Mouse (Mus musculus) liver, embryonic 16.5 days (tissue): ENCODE data around the gene Utp14a. TPM values are rescaled to one million over a fixed set of nuclear protein-coding genes. Genes with fewer than 3 reads are reported as not detected.

Experiments
- ATAC-seq: fragments of 200-750 bp; cut with Nextera tagmentation; 2 replicates; pipeline ENCODE4 v1.8.0; 2017; ENCODE audit warnings: low read depth, mild to moderate bottlenecking, moderate number of reproducible peaks, moderate library complexity
- H3K27ac ChIP-seq: fragments of 300-500 bp; sonication (generic); 2 replicates; pipeline ENCODE4 v1.5.1; 2014; ENCODE audit warnings: mild to moderate bottlenecking, low read length
- H3K27me3 ChIP-seq: fragments of 300-500 bp; sonication (generic); 2 replicates; pipeline ENCODE4 v1.6.1; 2014; ENCODE audit warnings: low read depth, low read length, mixed read lengths; ENCODE audit not compliant: control insufficient read depth, insufficient read depth
- H3K36me3 ChIP-seq: fragments of 300-500 bp; sonication (generic); 2 replicates; pipeline ENCODE4 v1.6.1; 2014; ENCODE audit warnings: mild to moderate bottlenecking; ENCODE audit not compliant: control insufficient read depth, insufficient read depth
- H3K4me1 ChIP-seq: fragments of 300-500 bp; sonication (generic); 2 replicates; pipeline ENCODE4 v1.6.1; 2014; ENCODE audit warnings: low read depth, low read length, mixed read lengths; ENCODE audit not compliant: control insufficient read depth
- H3K4me2 ChIP-seq: fragments of 300-500 bp; sonication (generic); 2 replicates; pipeline ENCODE4 v1.6.1; 2014; ENCODE audit warnings: low read depth, low read length, mixed read lengths
- H3K4me3 ChIP-seq: fragments of 300-500 bp; sonication (generic); 2 replicates; pipeline ENCODE4 v1.5.1; 2014; ENCODE audit warnings: low read depth, mild to moderate bottlenecking, low read length
- H3K9ac ChIP-seq: fragments of 300-500 bp; sonication (generic); 2 replicates; pipeline ENCODE4 v1.6.1; 2014; ENCODE audit warnings: low read depth, low read length
- H3K9me3 ChIP-seq: fragments of 300-500 bp; sonication (generic); replicated peaks from 2 replicates; pipeline ENCODE4 v1.6.1; 2016; ENCODE audit warnings: low read length; ENCODE audit not compliant: control insufficient read depth
- WGBS: fragments of 180-500 bp; shearing (Covaris S2); extraction: QIAGEN DNeasy Blood & Tissue Kit; methylation state at CpG from one replicate; pipeline ENCODE4 v1.1.7; 2014; ENCODE audit not compliant: insufficient replicate concordance; 5-methylcytosine and 5-hydroxymethylcytosine counted together
- polyA plus RNA-seq: library from polyadenylated mRNA; unstranded; fragments of >200 nt; fragmentation: Nextera tagmentation; extraction: Ambion mirVana; gene quantifications from 2 replicates; pipeline ENCODE4 v1.2.1, GENCODE M21; 2015

The Utp14a gene
- polyA plus RNA-seq, 1 experiment from 2014 or later, result 5.5 TPM

DNA sequence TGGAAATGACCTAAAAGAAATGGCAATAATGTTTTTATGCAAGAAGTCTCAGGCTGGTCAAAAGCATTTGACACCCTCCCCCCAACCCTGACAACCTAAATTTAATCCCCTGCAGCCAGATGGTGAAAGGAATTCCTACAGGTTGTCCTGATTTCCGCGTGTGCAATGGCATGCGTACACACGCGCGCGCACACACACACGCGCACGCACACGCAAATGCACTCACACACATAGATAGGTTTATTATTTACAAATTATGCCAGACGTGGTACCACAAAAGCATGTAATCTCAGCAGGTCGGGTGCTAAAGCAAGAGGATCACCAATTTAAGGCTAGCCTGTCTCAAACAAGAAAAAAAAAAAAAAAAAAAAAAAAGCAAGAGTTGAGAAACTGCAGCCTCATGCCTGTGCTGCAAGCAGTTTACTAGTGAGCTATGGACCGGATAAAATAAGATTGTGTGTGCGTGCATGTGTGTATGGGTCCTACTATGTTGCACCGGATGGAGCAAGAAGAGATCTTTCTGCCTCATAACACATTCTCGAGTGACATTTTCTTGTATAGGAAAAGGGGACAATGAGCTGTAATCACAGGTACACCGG is 733 bp upstream of the Utp14a start:
- peak overlapping the region; percentile 69 for H3K4me3 ChIP-seq
- peak; percentile 54 for ATAC-seq
- peak overlapping the region; percentile 67 for H3K9ac ChIP-seq
- WGBS, result 18% methylated on average over 18 of the region's 18 CpGs
- no peaks in the 10 kb centered on the region; the same call in 1 of the 2 replicates for H3K4me1 ChIP-seq
- H3K9me3 ChIP-seq, result no peaks in the 10 kb centered on the region
- no peaks in the 10 kb centered on the region for H3K27me3 ChIP-seq
- H3K4me2 ChIP-seq, result peak overlapping the region; percentile 77
- no peaks in the 10 kb centered on the region for H3K36me3 ChIP-seq
- H3K27ac ChIP-seq, result peak overlapping the region; percentile 87

GRCm38 (mm10) chrX:48257011-48257410 is 349 bp downstream of the Utp14a start:
- peak overlapping the region; percentile 66 for H3K4me2 ChIP-seq
- H3K4me1 ChIP-seq, result no peaks in the 10 kb centered on the region; the same call in 1 of the 2 replicates
- ATAC-seq, result no peak
- H3K36me3 ChIP-seq, result no peaks in the 10 kb centered on the region
- no peaks in the 10 kb centered on the region for H3K9me3 ChIP-seq
- WGBS, result 10% methylated on average over 16 of the region's 16 CpGs
- H3K27ac ChIP-seq, result peak overlapping the region; percentile 56; the same call in 1 of the 2 replicates
- H3K9ac ChIP-seq, result peak overlapping the region; percentile 56
- H3K27me3 ChIP-seq, result no peaks in the 10 kb centered on the region
- peak overlapping the region; percentile 69 for H3K4me3 ChIP-seq

- 71% methylated on average over 4 of the region's 4 CpGs for WGBS
- ATAC-seq, result no peak
- no peaks in the 10 kb centered on the region for H3K27me3 ChIP-seq
Measured at GRCm38 (mm10) chrX:48271671-48272070, 15.0 kb downstream of the Utp14a start.

GRCm38 (mm10) chrX:48274634-48275033 is 18.0 kb downstream of the Utp14a start:
- H3K27me3 ChIP-seq, result no peaks in the 10 kb centered on the region
- no peaks in the 10 kb centered on the region; the same call in 1 of the 2 replicates for H3K4me1 ChIP-seq
- 68% methylated on average over 10 of the region's 10 CpGs for WGBS
- no peaks in the 10 kb centered on the region for H3K36me3 ChIP-seq
- no peak overlapping the region for H3K9ac ChIP-seq
- no peak for ATAC-seq
- no peak overlapping the region for H3K4me3 ChIP-seq
- no peak overlapping the region for H3K27ac ChIP-seq
- H3K9me3 ChIP-seq, result no peaks in the 10 kb centered on the region
- no peak overlapping the region for H3K4me2 ChIP-seq

More at GRCm38 (mm10) chrX:48271671-48272070, 15.0 kb downstream of the Utp14a start:
- H3K27ac ChIP-seq, result no peak overlapping the region
- no peak overlapping the region for H3K4me3 ChIP-seq
- H3K36me3 ChIP-seq, result no peaks in the 10 kb centered on the region
- no peaks in the 10 kb centered on the region for H3K9me3 ChIP-seq
- H3K4me2 ChIP-seq, result no peak overlapping the region
- H3K4me1 ChIP-seq, result no peaks in the 10 kb centered on the region
- no peak overlapping the region for H3K9ac ChIP-seq

GRCm38 (mm10) chrX:48278103-48278502 is 21.4 kb downstream of the Utp14a start:
- Histone ChIP-seq H3K27me3 (no peaks in the 10 kb centered on the region), H3K27ac (no peak overlapping the region), H3K4me3 (no peak overlapping the region), H3K4me1 (no peaks in the 10 kb centered on the region; the same call in 1 of the 2 replicates), H3K4me2 (no peak overlapping the region), H3K9me3 (no peaks in the 10 kb centered on the region), H3K36me3 (no peaks in the 10 kb centered on the region), H3K9ac (no peak overlapping the region)
- ATAC-seq, result no peak
- WGBS, result 44% methylated on average over 3 of the region's 3 CpGs

- H3K36me3 ChIP-seq, result no peaks in the 10 kb centered on the region
- H3K4me3 ChIP-seq, result peak overlapping the region; percentile 65
- no peaks in the 10 kb centered on the region; the same call in 1 of the 2 replicates for H3K27me3 ChIP-seq
- H3K9ac ChIP-seq, result peak overlapping the region; percentile 72
- no peaks in the 10 kb centered on the region for H3K9me3 ChIP-seq
- H3K4me2 ChIP-seq, result peak overlapping the region; percentile 82
- H3K4me1 ChIP-seq, result peaks cover 26% of the 10 kb centered on the region
- ATAC-seq, result peak; percentile 77
- H3K27ac ChIP-seq, result peak overlapping the region; percentile 97
- WGBS, result 18% methylated on average over 28 of the region's 37 CpGs
Measured at GRCm38 (mm10) chrX:48284386-48285005, 27.8 kb downstream of the Utp14a start.

DNA sequence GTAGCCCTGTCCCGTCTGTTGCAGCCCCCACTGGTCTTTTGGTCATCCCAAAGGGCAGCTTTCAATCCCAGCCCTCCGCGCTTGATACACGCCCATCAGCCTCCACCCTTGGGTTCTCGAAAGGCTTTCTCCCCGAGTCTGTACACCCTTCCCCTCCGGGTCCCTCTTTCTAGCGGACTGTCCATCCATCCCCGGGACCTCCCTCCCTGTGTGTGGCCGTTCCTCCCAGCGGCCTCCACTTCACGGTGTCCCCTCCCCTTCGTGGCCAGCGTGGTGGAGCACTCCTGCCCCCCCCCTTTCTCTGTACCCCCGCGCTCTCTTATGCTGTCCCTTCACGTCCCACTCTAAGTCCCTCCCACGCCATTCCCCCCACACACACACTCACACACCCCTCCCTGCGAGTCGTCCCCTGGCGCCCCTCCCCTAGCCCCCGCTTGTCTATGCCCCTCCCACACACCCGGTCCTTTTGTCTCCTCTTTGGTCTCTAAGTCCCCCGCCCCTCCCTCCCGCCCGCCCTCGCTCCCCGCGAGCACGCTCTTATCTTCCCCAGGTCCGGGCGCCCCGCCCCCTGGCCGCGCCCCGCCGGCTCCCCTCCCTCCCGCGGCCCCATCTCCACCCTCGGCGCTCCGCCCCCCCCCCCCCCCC is 28.5 kb downstream of the Utp14a start:
- Histone ChIP-seq H3K27me3 (no peaks in the 10 kb centered on the region; the same call in 1 of the 2 replicates), H3K27ac (peak overlapping the region; percentile 97), H3K9ac (peak overlapping the region; percentile 72), H3K9me3 (no peaks in the 10 kb centered on the region), H3K4me2 (peak overlapping the region; percentile 82), H3K4me1 (peaks cover 26% of the 10 kb centered on the region), H3K4me3 (peak overlapping the region; percentile 65), H3K36me3 (no peaks in the 10 kb centered on the region)
- 9% methylated on average over 23 of the region's 42 CpGs for WGBS
- ATAC-seq, result peak; percentile 69

DNA sequence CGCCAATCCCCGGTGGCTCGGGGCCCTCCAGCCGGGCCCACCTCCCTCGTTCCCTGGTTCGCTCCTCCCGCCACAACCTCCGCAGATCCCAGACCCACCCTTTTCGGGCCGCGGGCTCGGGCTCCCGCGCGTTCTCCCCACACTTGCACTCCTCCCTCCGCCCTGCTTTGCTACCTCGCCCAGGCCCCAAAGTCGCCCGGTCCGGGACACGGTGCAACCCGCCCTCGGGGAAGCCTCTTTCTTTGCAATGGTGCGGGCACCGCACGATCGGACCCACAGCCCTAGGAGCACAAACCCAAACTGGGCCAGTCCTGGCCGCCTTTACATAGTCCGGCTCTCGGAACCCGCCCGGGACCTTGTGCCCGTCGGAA is 29.0 kb downstream of the Utp14a start:
- no peaks in the 10 kb centered on the region; the same call in 1 of the 2 replicates for H3K27me3 ChIP-seq
- H3K4me2 ChIP-seq, result peak overlapping the region; percentile 82
- peak; percentile 65; the same call in 1 of the 2 replicates for ATAC-seq
- H3K36me3 ChIP-seq, result no peaks in the 10 kb centered on the region
- peak overlapping the region; percentile 65 for H3K4me3 ChIP-seq
- no peaks in the 10 kb centered on the region for H3K9me3 ChIP-seq
- H3K4me1 ChIP-seq, result peaks cover 26% of the 10 kb centered on the region
- 14% methylated on average over 31 of the region's 34 CpGs for WGBS
- H3K27ac ChIP-seq, result peak overlapping the region; percentile 93
- peak overlapping the region; percentile 71 for H3K9ac ChIP-seq
